Mouse (Mus musculus) spleen, postnatal 4 days (tissue): ENCODE data around the gene Palld.

ENCODE experiments used
- DNase-seq, 2 experiments: peaks; one replicate each; pipeline ENCODE4 v3.0.0; 2022; ENCODE audit warnings: low spot score in 2 of 2

The Palld gene

GRCm38 (mm10) chr8:61866920-61867319 is 35.6 kb downstream of the Palld start:
- DNase-seq = no peak

DNA sequence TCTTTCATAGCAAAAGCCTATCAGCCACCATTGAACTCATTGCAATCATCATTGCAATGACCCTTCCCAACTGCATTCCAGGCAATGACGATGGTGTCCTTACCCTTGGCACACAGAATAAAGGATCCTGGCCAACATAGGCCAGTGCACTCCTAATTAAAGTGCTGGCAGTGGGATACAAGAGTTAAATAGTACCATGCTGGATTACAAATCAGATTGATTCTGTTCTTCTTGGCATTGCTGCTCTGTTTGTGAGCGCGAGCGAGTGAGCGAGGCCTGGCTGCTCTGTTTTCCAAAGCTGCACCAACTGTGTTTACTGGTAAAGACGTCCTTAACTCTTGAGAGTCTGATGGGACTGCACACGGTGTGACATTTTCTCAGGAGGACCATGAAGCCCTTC is 37.1 kb downstream of the Palld start:
- no peak for DNase-seq

DNA sequence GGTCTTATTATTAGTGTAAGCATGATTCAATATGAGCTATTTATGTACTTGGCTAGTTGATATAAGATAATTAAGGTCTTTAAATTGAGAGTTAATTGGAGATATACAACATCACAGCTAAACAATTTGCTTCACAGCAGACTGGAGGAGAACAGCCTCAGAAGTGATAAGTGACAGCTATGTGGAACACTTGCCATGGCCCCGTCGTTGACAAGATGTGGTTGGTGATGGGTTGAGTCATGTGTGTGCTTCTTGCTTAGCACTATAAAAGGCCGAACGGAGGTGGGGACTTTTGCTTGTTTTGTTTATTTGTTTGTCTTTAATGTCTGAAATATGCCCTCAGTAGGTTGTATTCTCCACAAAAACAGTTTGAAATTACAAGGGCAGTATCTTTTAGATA is 51.2 kb downstream of the Palld start:
- DNase-seq = no peak

GRCm38 (mm10) chr8:61848581-61849162 is 53.8 kb downstream of the Palld start:
- no peak for DNase-seq

- DNase-seq = no peak
Observed at GRCm38 (mm10) chr8:61847494-61847893, 55.0 kb downstream of the Palld start.

DNA sequence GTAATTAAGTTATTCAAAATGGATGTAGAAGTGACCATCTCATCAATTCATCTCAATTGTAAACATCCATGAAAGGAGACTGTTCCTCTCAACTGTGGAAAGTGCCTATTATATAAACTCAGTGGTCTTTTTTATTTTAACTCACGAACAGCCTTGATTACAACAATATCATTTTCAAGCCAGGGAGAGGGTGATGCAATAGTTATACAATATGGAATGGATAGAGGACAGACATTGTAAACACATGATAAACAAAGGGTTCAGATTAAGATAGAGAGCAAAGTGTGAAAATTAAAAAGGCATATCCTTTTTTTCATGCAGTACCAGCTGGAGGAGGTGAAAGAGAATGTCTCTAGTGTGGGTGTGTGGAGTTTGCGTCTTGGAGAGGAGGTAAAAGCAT is 57.5 kb downstream of the Palld start:
- no peak for DNase-seq

- no peak for DNase-seq
Observed at GRCm38 (mm10) chr8:61844575-61844974, 57.9 kb downstream of the Palld start.

DNA sequence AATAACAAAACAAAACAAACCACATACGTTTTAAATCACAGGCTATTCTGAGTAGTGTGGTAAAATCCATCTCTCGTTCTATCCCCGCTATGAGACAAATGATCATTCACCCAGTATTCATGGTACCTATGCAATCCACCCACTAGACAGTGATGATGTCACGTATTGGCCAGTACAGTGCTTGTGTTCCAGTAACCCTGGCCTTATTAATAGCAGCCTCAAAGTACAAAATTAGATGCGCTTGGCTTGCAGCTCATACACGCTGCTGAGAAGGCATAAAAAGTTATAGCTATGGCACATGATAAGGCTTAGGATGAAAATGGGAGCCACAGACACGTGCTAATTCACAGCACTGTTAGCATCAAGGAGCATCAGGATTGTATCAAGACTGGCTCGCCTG is 58.7 kb downstream of the Palld start:
- DNase-seq = no peak

DNA sequence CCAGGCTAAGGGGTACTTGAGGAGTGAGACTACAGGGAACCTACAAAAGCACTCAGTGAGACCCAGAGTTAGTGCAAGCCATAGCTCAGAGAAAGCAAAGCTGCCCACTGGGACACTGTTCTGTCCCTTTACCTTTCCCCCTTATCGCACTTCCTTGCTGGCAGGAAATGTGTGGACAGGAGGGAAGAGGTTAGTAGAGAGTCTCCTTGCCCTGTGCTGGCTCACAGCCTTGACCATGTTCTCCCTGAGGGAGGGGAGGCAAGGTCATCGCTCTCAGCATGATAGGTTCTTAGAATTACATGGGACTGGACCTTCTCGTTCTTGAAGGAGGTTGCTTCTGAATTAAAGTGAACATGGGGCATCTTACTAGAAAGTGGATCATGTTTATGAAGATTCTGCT is 69.3 kb downstream of the Palld start:
- no peak for DNase-seq

DNA sequence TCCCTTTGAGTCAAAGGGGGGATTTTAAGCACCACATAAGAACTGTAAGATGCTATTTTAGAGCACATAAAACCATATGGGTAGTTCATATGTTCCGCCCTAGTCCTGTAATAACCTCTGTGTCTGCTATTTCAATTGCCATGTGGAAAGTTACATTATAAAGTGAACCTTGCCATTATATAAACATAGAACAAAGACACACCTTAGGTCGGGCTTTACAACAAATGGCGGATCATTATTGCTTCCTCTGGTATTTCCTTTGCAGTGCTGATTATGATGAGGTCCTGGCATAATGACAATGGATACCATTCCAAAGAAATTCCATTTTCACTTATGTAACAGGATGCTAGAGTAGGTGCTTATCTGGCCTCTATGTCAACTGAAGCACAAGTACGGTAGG is 70.5 kb downstream of the Palld start:
- DNase-seq = no peak

DNA sequence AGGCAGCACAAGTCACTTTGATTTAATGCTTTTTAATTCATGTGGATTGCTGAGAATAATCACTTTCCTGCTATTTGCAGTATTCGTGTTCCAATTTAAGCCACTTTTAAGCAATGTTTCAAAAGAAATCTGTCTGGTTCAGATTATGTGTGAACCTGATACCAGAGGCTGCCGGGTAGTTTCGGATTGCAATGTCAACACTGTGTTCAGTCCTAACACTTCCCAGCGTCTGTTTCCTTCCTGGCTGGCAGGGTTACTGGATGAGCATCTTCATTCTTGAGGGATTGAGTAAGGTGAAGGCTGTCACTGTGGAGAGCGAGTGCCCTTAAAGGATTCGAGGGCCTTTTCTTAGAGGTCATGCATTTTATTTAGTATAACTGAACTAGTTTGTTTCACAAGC is 71.7 kb downstream of the Palld start:
- no peak for DNase-seq

DNA sequence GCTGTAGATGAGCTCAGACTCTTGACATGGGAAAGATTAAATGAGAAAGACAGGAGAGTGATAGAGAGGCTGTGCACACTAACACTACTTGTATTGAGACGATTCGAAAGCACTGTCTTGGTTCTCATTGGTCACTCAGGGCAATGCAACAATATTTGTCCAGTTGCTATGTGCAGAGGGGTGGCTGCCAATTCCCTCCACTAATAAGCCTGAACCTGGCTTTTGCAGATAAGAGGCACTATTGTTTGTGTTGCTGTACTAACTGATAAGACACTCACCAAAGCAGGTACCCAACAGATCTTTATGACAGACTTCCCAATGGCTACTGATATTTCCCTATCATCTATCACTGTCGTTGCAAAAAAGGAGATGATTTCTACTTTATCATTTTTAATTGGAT is 77.9 kb downstream of the Palld start:
- no peak for DNase-seq

DNA sequence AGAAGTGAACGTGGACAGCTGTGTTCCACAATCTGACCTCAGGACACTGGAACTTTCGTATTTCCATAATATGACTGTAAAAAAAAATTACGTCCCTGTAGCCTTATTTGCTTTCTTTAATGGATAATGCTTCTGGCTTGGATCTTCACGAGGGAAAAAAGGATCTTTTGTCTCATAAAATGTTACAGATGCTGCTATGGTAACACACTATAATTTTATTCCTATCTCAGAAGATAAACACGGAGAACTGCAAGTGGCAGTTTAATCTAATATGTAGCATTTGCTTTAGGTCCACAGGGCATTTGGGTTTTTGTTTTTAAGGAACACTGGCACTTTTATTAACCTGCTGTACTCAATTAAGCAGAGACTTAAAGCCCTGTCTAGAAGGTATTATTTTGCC is 79.3 kb downstream of the Palld start:
- DNase-seq = no peak

- DNase-seq = no peak
Observed at GRCm38 (mm10) chr8:61803764-61804163, 98.7 kb downstream of the Palld start.

GRCm38 (mm10) chr8:61802840-61803239 is 99.7 kb downstream of the Palld start:
- no peak for DNase-seq

GRCm38 (mm10) chr8:61797391-61797947 is 105.0 kb downstream of the Palld start:
- no peak for DNase-seq

GRCm38 (mm10) chr8:61796537-61797050 is 105.9 kb downstream of the Palld start:
- no peak for DNase-seq

- no peak for DNase-seq
Observed at GRCm38 (mm10) chr8:61789946-61790345, 112.5 kb downstream of the Palld start.

GRCm38 (mm10) chr8:61789289-61789688 is 113.2 kb downstream of the Palld start:
- DNase-seq = no peak

DNA sequence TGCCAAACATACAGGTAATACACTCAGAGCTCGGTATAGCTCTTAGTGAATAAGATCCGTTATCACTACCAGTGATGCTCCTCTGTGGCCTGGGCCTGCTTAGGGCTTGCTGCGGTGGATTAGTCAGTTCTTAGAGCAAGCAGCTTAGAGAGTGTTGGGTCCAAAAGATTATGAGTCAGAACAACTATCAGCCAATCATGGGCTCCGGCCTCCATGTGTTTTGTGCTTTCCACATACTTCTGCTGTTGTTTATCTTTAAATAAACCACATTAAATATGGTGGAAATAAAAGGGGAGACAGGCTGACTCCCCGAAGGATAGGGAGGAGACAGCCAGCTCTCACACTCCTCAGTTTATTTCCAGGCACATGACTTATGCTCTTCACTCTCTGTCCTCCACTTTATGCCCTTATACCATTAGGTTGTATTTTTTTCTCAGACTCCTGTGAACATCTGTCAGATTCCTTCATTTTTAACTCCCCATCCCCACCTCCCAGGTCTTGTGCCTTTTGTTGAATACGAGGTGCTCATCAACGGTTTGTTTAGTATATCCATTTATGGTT is 119.5 kb downstream of the Palld start:
- no peak for DNase-seq

DNA sequence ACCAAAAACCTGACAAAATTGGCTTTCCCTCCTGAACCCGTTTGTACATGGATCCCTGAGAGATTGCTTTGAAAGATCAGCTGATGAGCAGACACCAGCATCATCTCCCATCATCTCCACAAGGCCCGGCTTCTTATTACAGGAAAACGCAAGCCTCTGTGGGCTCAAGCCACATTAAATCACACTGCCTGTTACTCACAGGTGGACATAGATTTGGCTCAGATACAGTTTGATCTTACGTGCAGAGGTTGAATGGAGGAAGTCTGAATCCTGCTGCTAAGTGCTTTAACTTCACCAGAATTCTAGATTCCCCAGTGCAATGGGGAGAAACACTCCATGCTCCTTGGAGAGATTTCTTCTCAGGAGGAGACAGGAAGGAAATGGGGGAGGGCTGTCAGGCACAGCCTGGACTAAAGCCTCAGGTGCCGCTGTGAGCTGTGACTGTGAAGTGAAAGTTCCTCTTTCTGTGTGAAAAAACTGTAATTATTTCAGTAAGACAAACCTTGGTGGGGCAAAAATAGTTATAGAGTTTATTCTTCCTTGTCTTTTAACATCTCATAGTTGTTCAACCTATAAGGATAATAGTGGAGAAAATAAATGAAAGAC is 121.7 kb downstream of the Palld start:
- DNase-seq = no peak

DNA sequence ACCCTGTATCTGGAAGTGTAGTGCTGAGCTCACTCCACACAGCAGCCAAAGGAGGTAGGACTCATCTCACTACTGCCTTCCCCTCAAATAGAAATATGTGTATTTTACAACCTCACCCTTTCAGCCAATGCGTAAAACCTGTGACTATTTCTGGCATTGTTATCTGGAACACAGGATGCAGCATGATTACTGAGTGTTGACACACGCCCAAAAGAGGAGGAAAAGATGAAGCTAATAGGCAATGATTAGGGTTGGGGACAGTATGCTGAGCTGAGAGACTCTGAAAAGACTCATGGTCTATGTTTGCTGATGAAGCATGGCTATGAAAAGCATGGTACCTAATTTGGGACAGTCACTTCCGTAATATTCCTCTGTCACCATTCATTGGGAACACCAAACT is 124.3 kb downstream of the Palld start:
- no peak for DNase-seq

- no peak for DNase-seq
Observed at GRCm38 (mm10) chr8:61776560-61776959, 125.9 kb downstream of the Palld start.
